Mouse (Mus musculus) midbrain, embryonic 16.5 days (tissue): Measurements from ENCODE around the gene Tubg2. TPM values are rescaled to one million over a fixed set of nuclear protein-coding genes. Genes with fewer than 3 reads are reported as not detected.

Experiments used
- ATAC-seq: fragments of 200-750 bp; cut with Nextera tagmentation; 2 replicates; pipeline ENCODE4 v1.8.0; 2017; ENCODE audit warnings: moderate TSS enrichment
- H3K27ac ChIP-seq: fragments of 300-500 bp; sonication (generic); 2 replicates; pipeline ENCODE4 v1.5.1; 2014; ENCODE audit warnings: mild to moderate bottlenecking, low read length, mixed read lengths
- H3K27me3 ChIP-seq: fragments of 300-500 bp; sonication (generic); 2 replicates; pipeline ENCODE4 v1.6.1; 2014; ENCODE audit warnings: low read depth, low read length, mixed read lengths; ENCODE audit not compliant: control insufficient read depth, insufficient read depth
- H3K36me3 ChIP-seq: fragments of 300-500 bp; sonication (generic); 2 replicates; pipeline ENCODE4 v1.6.1; 2014; ENCODE audit warnings: mild to moderate bottlenecking, low read length, moderate library complexity, mixed read lengths; ENCODE audit not compliant: control insufficient read depth, insufficient read depth
- H3K4me1 ChIP-seq: fragments of 300-500 bp; sonication (generic); 2 replicates; pipeline ENCODE4 v1.6.1; 2014; ENCODE audit warnings: mild to moderate bottlenecking, low read length, mixed read lengths; ENCODE audit not compliant: control insufficient read depth, insufficient read depth
- H3K4me2 ChIP-seq: fragments of 300-500 bp; sonication (generic); 2 replicates; pipeline ENCODE4 v1.6.1; 2014; ENCODE audit warnings: mild to moderate bottlenecking, low read length, mixed read lengths
- H3K4me3 ChIP-seq: fragments of 300-500 bp; sonication (generic); 2 replicates; pipeline ENCODE4 v1.5.1; 2014; ENCODE audit warnings: low read depth, mild to moderate bottlenecking, low read length, moderate library complexity, mixed read lengths
- H3K9ac ChIP-seq: fragments of 300-500 bp; sonication (generic); 2 replicates; pipeline ENCODE4 v1.6.1; 2014; ENCODE audit warnings: low read depth, low read length, mixed read lengths
- H3K9me3 ChIP-seq: fragments of 300-500 bp; sonication (generic); replicated peaks from 2 replicates; pipeline ENCODE4 v1.6.1; 2014; ENCODE audit warnings: mild to moderate bottlenecking, low read length, mixed read lengths; ENCODE audit not compliant: control insufficient read depth, poor library complexity, severe bottlenecking
- WGBS: fragments of 180-500 bp; shearing (Covaris S2); extraction: QIAGEN DNeasy Blood & Tissue Kit; methylation state at CpG from one replicate; pipeline ENCODE4 v1.1.7; 2014; 5-methylcytosine and 5-hydroxymethylcytosine counted together
- polyA plus RNA-seq: library from polyadenylated mRNA; unstranded; fragments of >200 nt; fragmentation: Nextera tagmentation; extraction: Ambion mirVana; gene quantifications from 2 replicates; pipeline ENCODE4 v1.2.1, GENCODE M21; 2015

Gene Tubg2
- polyA plus RNA-seq, 1 experiment from 2014 or later, result 71.4 TPM

DNA sequence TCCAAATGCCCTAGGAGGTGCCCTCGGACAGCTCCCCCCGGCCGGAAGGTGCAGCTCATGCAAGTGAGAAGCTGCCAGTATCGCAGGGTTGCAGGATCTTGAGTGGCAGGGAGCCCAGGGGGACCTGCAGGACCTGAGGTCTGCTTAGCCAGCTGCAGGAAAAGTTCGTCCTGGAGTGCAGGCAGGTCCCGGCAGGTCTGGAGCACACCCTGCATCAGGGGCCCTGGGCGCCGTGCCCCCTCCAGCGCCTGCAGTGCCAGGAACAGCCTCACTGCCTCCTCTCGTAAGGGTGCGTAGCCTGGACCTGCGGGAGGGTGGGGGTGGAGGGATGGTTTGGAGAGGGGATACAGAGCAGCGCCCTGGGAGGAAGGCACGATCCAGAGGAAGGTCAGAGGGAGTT is 10.7 kb downstream of the Tubg2 start:
- Histone ChIP-seq H3K4me3 (no peak overlapping the region), H3K36me3 (peaks cover 12% of the 10 kb centered on the region; the same call in 1 of the 2 replicates), H3K9me3 (no peaks in the 10 kb centered on the region), H3K27me3 (peaks cover 68% of the 10 kb centered on the region), H3K27ac (no peak overlapping the region), H3K9ac (no peak overlapping the region), H3K4me2 (no peak overlapping the region), H3K4me1 (peaks cover 20% of the 10 kb centered on the region)
- ATAC-seq, result no peak
- 49% methylated on average over 14 of the region's 14 CpGs for WGBS

DNA sequence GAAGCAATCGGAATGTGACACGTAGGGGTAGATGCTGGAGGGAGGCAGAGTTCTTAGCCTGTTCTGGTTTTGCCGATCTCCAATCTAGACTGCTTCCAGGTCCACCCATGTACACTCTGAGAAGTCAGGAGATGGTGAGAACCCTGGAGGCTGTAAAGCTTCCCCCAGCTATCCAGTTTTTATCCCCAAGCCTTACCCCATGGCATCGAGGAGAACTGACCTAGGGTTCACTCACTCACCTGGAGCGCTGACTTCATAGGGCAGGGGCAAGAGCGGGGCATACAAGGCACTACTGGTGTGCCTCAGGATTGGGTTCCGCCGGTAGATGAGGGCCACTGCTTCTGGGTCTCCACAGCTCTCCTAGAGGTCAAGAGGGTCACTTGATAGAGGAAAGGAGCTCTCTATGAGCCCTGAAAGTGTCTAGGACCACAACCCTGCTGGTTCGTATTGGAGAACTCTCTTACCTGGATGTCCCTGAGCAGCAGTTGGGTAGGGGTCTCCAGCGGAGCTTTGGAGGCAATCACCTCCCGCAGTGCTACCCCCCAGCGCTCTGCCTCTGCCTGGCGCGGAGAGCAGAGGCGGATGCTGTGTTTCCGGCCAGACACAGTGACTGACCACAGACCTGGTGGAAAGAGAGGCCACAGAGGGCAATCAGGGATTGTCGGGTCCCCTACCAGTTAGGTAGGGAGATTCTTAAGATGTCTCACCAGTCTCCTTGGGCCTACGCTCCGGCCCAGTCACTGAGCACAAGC is 11.7 kb downstream of the Tubg2 start:
- Histone ChIP-seq H3K9ac (no peak overlapping the region), H3K27me3 (peaks cover 65% of the 10 kb centered on the region), H3K4me1 (peaks cover 23% of the 10 kb centered on the region), H3K4me2 (no peak overlapping the region), H3K9me3 (no peaks in the 10 kb centered on the region), H3K27ac (no peak overlapping the region), H3K36me3 (peaks cover 9% of the 10 kb centered on the region; the same call in 1 of the 2 replicates), H3K4me3 (no peak overlapping the region)
- WGBS, result 52% methylated on average over 19 of the region's 19 CpGs
- ATAC-seq, result no peak

DNA sequence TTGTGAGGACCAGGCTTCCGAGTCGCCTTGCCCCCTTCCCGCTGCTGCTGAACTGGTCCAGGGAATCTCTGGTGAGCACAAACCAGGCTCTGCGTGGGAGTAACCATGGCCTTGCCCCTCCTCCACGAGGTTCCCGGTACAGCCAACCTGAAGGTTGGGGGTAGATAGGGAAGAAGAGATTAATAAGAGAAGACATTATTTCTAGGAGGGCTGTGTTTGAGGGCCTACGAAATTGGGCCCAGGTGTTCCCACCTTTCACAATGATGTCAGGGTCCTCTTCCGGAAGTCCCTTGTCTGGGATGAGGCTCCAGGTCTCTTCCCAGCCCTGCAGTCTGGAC is 12.2 kb downstream of the Tubg2 start:
- Histone ChIP-seq H3K9ac (no peak overlapping the region), H3K4me1 (peaks cover 27% of the 10 kb centered on the region), H3K36me3 (peaks cover 9% of the 10 kb centered on the region; the same call in 1 of the 2 replicates), H3K4me2 (no peak overlapping the region), H3K4me3 (no peak overlapping the region), H3K27me3 (peaks cover 60% of the 10 kb centered on the region), H3K9me3 (no peaks in the 10 kb centered on the region), H3K27ac (no peak overlapping the region)
- WGBS, result 52% methylated on average over 8 of the region's 8 CpGs
- no peak for ATAC-seq

DNA sequence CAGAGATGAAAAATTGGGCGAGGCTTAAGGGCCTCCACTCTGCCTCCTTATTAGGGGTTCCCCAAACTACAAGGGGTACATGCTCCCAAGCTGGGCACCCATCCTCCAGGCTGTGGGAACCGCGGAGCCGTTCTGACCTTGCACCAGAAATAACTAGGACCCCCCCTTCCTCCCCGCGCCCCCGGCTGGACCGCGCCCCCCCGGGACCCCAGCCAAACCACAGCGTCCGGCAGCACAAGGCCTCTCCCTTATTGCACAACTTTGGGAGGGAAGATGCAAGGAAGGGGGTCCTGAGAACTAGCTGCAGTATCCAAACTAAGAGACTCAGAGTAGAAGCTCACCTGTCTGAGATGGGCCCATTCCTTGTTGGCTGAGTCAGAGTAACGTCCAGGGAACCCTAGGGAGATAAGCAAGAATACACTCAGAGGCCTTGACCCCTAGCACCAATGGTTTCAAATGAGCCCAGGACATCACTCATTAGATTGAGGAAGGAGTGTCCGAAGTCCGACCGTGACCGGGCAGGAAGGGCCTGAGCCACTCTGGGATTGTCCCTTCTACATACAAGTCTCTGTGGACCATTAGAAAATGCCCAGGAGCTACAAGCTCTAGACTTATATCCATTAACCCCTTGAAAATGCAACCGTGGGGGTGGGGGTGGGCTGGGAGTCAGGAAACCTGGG is 12.7 kb downstream of the Tubg2 start:
- H3K4me1 ChIP-seq, result peaks cover 32% of the 10 kb centered on the region
- H3K27ac ChIP-seq, result no peak overlapping the region
- peak overlapping the region; percentile 68; the same call in 1 of the 2 replicates for H3K4me2 ChIP-seq
- peaks cover 9% of the 10 kb centered on the region; the same call in 1 of the 2 replicates for H3K36me3 ChIP-seq
- no peak for ATAC-seq
- 64% methylated on average over 18 of the region's 18 CpGs for WGBS
- peaks cover 58% of the 10 kb centered on the region for H3K27me3 ChIP-seq
- no peaks in the 10 kb centered on the region for H3K9me3 ChIP-seq
- no peak overlapping the region for H3K9ac ChIP-seq
- no peak overlapping the region for H3K4me3 ChIP-seq

DNA sequence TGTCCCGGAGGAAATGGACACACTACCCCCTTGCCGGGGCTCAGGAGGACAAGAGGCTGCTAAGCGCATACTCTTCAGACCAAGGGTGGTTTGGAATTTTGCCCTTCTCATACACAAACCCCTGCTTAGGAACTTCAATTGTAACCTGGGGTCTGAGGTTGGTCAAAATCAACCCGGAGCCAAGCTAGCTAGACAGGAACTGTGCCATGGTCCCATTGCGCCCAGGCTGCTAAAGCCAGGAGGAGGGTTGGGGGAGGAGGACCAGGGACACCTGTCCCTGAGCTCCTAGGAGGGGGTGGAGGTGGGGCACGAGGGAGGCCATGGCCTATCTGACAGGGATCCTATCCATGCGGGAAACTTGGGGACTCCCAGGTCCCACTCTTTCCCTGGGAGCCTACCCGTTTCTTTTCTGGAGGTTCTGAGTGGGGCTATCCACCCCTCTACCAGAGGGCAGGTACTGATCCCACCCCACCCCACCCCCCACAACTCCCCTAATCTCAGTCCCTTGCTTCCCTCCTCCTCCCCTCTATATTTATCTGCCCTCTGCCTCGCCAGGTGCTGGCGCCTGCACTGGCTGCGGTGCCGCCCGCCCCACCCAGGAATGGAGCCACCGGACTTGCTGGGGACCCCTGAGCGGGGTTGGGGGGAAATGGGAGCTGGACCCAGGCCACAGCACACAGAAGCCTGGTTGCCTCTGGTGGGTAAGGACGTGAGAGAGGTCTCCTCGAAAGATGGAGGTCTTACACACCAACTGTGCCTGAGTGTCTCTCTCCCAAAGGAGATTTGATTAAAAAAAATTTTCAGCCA is 13.8 kb downstream of the Tubg2 start:
- 12% methylated on average over 15 of the region's 17 CpGs for WGBS
- no peaks in the 10 kb centered on the region for H3K9me3 ChIP-seq
- H3K36me3 ChIP-seq, result peaks cover 4% of the 10 kb centered on the region; the same call in 1 of the 2 replicates
- H3K27me3 ChIP-seq, result peaks cover 48% of the 10 kb centered on the region
- H3K4me2 ChIP-seq, result peak overlapping the region; percentile 68
- H3K4me1 ChIP-seq, result peaks cover 42% of the 10 kb centered on the region
- H3K9ac ChIP-seq, result peak overlapping the region; percentile 75
- H3K4me3 ChIP-seq, result peak overlapping the region; percentile 72
- no peak for ATAC-seq
- no peak overlapping the region for H3K27ac ChIP-seq

DNA sequence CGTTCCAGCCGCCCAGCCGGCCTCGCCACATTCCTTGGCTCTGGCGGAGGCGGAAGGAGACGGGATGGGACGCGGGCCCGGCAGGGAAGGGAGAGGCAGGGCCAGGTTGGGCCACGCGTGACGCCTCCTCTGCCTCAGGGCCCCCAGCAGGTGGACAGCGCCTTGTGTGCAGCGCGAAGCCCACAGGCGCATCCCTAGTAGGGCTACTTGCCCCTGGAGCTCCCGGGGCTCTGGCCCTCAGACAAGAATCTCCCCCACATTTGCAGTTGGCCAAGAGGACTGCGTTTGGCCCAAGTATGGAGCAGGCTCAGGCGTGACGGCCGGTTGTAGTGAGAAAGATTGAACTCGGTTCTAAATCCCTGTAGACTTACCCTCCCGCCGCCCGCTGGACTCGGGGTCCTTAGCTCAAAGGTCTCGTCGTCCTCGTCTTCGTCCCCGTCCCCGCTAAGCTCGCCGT is 14.7 kb downstream of the Tubg2 start, which contains the start of gene Cntnap1:
Gene Cntnap1 (plus strand): TSS at position 170 of the 457 bp plus-strand sequence.
- Histone ChIP-seq H3K9ac (peak within 1 kb of the TSS; percentile 75), H3K27ac (peak within 1 kb of the TSS; percentile 68), H3K9me3 (no peaks in the 10 kb centered on the region), H3K4me1 (peaks cover 50% of the 10 kb centered on the region), H3K36me3 (peaks cover 4% of the 10 kb centered on the region; the same call in 1 of the 2 replicates), H3K4me2 (peak within 1 kb of the TSS; percentile 68), H3K4me3 (peak within 1 kb of the TSS; percentile 72), H3K27me3 (peaks cover 40% of the 10 kb centered on the region)
- under 1% methylated on average over 35 of the region's 35 CpGs for WGBS
- ATAC-seq, result no peak

DNA sequence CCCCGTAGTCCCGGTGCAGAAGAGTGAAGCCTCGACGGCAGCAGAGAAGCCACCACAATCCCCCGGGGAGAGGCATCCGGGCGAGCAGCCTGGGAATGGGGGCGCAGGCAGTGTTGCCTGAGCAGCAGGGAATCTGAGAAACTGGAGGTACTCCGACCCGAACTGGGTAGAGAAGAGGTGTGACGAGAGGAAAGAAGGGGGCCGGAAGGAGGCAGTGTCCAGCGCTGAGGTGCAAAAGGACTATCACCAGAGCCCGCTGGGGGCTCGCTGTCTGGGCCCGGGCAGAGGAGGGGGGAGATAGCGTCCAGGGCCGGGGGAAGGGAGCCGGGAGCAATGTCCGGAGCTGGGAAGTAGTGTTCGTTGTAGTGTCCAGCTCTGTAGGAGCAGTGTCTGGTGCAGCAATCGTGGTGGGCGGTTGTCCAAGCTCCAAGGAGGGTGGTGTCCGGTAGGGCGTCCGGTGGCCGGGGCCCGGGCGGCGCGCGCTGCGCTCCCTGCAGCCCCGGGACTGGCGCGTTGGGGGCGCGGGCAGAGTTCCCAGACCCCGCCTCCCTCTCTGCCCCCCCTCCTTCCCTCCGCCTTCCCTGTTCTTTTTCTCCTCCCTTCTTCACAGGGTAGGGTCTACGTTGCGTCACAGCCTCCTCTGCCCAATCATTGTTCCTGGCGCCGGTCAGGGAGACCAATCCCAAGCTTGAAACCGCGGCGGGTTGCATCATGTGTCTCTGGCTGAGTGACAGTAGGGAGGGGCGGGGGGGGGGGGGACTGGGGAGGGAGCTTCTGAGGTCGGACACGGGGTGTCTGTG is 15.3 kb downstream of the Tubg2 start, which contains the start of gene Plekhh3:
Gene Plekhh3 (minus strand): TSS at position 541 of the 800 bp plus-strand sequence.
- H3K27me3 ChIP-seq, result peaks cover 33% of the 10 kb centered on the region
- WGBS, result under 1% methylated on average over 35 of the region's 50 CpGs
- peak within 1 kb of the TSS; percentile 72 for H3K4me3 ChIP-seq
- H3K9me3 ChIP-seq, result no peaks in the 10 kb centered on the region
- H3K9ac ChIP-seq, result peak within 1 kb of the TSS; percentile 75
- H3K27ac ChIP-seq, result peak within 1 kb of the TSS; percentile 79
- peaks cover 51% of the 10 kb centered on the region for H3K4me1 ChIP-seq
- peak within 1 kb of the TSS; percentile 92 for H3K4me2 ChIP-seq
- ATAC-seq, result peak; percentile 96
- peaks cover 4% of the 10 kb centered on the region; the same call in 1 of the 2 replicates for H3K36me3 ChIP-seq
